Mouse (Mus musculus) inflammation-experienced regulatory T-cells, adult 6 months (primary cell): Measurements from ENCODE around the gene Wfdc6a. TPM values are rescaled to one million over a fixed set of nuclear protein-coding genes. Genes with fewer than 3 reads are reported as not detected.

ENCODE experiments used
- ATAC-seq: one replicate; pipeline ENCODE4 v1.8.0; 2017
- polyA plus RNA-seq, 3 experiments: library from polyadenylated mRNA; unstranded; fragments of 100-300 nt; shearing (Covaris generic); gene quantifications; one replicate each; pipeline ENCODE4 v1.2.1; 2017

Gene Wfdc6a
- polyA plus RNA-seq, 3 experiments from 2014 or later: not detected

DNA sequence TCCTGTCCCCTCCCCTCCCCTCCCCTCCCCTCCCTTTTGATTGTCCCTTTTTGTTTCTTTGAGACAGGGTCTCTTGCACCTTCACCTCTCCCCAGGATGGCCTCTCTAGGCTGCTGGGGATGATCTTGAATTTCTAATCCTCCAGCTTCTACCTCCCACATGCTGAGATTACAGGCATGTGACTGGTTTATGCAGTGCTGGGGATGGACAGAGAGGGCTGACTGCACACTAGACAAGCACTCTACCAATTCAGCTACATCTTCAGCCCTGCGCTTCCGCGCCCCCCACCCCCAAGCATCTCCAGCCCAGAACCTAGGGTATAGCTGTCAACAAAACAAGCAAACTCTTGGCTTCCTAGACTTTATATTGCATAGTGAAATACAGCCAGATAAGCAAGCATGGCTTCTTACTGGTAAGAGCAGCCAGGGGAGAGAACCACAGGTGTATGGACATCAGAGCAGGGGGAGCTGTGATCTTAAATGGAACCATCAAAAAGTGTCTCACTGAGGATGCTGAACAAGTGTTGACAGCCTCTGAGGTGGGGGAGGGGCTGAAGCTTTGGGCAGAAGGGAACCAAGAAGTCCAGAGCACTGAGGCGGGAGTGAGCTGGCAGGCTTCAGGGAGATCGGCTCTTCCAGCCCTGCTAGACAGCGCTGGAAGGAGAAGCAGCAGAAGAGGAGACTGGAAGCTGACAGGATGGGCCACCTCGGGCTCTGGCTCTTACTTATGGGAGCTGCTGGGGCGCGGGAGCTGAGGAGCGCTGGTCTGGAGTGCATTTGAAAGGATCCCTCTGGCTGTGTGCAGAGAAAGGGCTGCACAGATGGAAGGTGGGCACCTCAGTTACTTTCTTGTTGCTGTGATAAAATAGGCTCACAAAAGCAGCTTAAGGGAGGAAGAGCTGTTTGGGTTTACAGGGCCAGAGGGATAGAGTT, 35.0 kb downstream of the Wfdc6a start:
- ATAC-seq: no peak

DNA sequence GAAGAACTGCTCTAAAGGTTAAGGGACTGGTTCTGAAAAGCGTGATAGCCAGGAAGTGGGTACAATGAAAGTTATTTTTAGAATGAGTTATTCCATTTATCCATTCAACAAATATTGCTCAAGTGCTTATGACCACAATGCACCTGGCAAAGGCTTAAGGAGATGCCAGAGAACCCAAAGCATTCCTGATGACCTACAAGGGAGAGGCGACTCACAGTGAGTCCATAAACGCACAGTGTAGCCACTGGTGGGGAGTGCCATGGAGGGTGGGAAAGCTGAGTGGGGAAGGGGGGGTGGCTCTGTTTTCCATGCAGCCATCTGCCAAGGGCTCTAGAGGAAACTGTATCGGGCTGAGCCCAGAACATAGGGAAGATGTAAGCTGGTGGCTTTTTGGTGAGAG, 35.9 kb downstream of the Wfdc6a start:
- ATAC-seq: no peak

DNA sequence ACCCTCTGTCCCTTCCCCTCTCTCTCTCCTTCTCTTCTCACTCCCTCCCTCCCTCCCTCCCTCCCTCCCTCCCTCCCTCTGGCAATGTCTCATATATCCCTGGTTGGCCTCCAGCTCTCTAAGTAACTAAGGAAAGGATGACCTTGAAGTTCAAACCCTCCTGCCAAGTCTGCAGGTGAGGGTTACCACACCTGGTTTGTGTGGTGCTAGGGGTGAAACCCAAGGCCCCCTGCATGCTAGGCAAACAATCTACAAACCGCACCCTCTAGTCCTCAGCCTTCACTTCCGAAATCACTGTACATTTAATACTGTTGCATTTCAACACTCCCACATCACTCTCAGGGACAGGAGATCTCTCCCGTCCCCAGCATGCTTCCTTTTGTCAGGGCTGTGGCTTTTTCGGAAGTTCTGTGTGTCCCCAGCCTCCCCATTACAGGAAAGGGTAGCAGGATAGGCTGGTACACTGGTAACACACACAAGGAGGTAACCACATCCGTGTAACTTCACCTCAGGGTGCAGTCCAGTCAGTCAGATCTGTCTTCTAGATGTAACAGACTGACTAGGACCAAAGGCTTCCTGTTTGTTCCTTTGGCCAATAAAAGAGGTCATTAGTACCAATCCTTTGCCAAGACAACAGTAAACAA, 40.7 kb downstream of the Wfdc6a start:
- peak; percentile 86 for ATAC-seq

DNA sequence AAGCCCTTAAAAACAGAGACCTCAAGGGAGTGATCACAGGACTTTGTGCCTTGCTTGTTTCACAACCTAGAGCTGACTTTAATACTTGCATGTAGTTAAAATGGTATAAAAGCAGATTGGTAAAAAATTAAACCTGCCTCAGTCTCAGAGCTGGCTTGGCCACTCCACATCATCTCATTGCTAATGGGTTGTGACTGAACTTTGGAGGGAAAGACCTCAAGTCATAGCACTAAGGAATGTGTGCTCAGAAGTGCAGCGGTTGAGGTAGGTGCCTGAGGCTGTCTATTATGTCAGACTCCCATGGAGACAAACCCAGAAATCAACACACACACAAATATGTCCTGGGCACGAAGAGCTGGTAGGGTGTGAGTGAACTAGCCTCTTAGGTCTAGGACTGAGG, 41.5 kb downstream of the Wfdc6a start:
- ATAC-seq: no peak

DNA sequence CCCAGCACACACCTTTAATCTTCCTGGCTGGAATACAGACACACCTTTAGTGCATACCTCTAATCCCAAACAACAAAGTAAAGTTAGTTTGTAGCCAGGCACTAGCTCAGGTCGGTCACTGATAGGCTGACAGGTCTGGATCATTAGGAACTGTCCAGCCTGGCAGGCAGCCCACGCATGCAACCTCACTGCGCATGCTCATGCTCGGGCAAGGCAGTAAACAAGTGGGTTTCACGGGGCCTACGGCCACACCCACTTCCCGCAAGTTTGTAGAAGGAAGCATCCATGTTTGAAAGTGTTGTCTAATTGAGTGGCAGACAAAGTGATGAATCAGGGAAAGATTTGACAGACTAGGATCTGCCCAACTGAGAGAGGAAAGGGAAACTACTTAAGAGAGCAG, 42.6 kb downstream of the Wfdc6a start:
- no peak for ATAC-seq

DNA sequence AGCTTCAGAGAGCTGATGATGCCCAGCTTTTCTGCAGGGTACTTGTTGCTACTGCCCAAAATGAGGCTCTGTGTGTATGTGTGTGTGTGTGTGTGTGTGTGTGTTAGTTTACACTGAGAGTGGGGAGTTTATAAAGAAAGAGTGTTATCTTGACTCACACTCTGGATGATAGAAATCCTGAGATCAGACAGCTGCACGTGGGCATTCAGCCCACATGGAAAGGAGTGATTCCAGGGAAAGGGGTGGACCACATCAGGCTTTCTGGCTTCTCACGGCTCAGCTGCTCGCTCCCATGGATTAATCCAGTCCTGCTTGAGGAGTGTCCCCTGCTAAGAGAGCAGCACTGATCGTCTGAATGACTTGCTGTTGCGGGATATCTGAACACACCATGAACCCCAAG, 43.1 kb downstream of the Wfdc6a start:
- no peak for ATAC-seq

DNA sequence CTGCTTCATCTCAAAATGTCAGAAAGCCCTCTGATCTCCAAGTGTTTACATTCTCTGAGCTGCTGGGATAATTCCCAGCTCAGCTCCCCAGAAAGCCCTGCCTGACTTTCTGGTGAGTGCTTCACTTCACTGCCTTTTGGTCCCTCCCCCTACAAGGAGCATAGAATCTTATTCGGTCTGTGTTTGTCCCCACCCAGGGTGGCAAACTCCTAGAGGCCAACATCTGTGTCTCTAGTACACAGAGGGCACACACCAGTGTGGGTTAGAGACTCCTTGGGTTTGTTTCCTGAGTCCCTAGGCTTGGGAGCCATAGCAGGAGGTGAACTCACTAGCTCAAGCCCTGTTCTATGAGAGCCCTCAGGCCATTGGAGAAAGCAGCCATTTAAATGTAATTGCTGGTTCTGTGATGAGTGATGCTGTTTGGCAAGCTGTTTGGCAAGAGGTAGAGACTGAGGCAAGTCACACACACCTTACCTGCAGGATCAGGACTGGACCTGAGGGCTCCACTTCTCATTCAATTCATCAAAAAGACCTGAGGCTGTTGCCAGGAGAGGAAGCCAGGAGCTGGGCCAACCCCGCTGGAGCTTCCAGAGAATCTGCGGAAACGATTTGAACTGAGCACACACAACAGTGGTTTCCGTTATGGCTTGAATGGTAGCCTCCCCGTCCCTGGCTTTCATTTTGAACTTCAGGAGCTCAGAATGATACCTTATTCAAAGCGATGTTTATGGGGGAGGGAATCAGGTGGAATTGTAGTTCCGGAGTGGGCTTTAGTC, 44.4 kb downstream of the Wfdc6a start:
- peak; percentile 46 for ATAC-seq

DNA sequence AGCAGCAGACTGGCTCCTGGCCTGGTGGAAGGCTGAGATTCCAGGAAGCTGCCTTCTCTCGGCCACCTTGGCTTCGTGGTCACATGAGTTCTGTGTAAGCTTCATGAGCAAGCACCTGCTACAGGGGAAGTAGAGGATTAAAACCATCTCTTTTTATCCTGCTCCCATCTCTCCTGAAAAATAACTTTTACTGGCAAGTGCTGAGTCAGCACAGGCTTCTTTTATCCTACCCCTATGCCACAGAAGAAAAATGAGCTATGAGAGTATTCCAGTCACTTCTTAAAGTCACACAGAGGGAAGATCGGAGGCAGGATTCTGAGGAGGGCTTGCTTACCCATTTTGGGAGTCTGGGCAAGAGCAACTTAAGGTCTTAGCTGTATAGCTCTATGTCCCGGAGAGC, 48.2 kb downstream of the Wfdc6a start:
- ATAC-seq: no peak

DNA sequence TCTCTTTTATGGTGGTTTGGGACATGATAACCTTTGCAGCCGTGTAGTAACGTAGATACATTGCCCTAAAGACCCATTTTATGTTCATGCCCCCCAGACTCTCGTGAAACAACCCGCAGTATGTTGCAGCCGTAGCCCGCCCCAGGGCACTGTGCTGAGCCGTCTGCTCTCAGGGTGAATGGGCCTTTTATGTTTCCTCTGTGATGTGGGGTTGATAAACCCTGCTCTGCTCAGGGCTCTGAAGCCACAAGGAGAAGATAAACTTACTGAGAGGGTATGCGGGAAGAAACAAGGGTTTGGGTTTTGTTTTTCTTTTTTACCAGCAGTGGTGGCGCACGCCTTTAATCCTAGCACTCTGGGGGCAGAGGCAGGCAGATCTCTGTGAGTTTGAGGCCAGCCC, 50.9 kb downstream of the Wfdc6a start:
- ATAC-seq: peak; percentile 52

DNA sequence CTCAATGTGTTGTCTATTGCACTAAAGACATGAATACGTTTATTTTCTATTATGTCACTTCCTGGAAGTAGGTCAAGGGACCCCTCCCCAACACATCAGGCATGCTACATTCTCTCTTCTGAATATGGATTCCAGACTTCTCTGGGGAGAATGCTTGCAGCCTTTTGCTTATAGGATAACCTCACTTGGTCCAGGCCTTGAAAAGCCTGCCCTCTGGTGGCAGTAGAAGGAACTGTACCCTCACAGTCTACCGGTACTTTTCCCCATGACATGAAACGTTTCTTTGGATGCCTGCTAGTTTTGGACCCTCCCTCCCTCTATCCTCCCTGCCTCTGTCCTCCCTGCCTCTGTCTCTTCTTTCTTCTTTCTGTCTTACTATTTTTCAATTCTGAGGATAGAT, 54.1 kb downstream of the Wfdc6a start:
- ATAC-seq: peak; percentile 71

Other genes with a start within 250 kb of the Wfdc6a start
- 1 to 10 TPM; 3.3 to 7.1 (median 3.8) TPM for gene Slpi, start 196.4 kb downstream of the Wfdc6a start, polyA plus RNA-seq
- not detected for gene Rbpjl, start 182.3 kb downstream of the Wfdc6a start, polyA plus RNA-seq
- under 1 TPM in 1 of 3 experiments, not detected in 2; 0.21 TPM for gene Matn4, start 180.3 kb downstream of the Wfdc6a start, polyA plus RNA-seq
- gene Sdc4, start 141.6 kb downstream of the Wfdc6a start, polyA plus RNA-seq: 10 to 100 TPM; 12.0 to 42.7 (median 41.8) TPM
- 10 to 100 TPM; 10.4 to 35.1 (median 25.4) TPM for gene Sys1, start 128.5 kb downstream of the Wfdc6a start, polyA plus RNA-seq
- gene Gm20458, start 124.5 kb downstream of the Wfdc6a start, polyA plus RNA-seq: 1 to 10 TPM in 1 of 3 experiments, not detected in 2; 4.5 TPM
- not detected for gene Trp53tg5, start 111.7 kb downstream of the Wfdc6a start, polyA plus RNA-seq
- gene Dbndd2, start 99.3 kb downstream of the Wfdc6a start, polyA plus RNA-seq: 1 to 10 TPM; 1.5 to 7.5 (median 7.1) TPM
- gene Pigt, start 87.9 kb downstream of the Wfdc6a start, polyA plus RNA-seq: 10 to 100 TPM; 13.6 to 36.2 (median 30.9) TPM
- not detected for gene Wfdc2, start 23.0 kb downstream of the Wfdc6a start, polyA plus RNA-seq
- not detected for gene Spint3, start 12.0 kb downstream of the Wfdc6a start, polyA plus RNA-seq
- gene Eppin, start 8.1 kb upstream of the Wfdc6a start, polyA plus RNA-seq: not detected
- gene Wfdc6b, start 28.1 kb upstream of the Wfdc6a start, polyA plus RNA-seq: not detected
- gene Wfdc8, start 28.2 kb upstream of the Wfdc6a start, polyA plus RNA-seq: not detected
- gene Wfdc16, start 53.3 kb upstream of the Wfdc6a start, polyA plus RNA-seq: not detected
- not detected for gene Wfdc10, start 70.6 kb upstream of the Wfdc6a start, polyA plus RNA-seq
- not detected for gene Wfdc9, start 71.1 kb upstream of the Wfdc6a start, polyA plus RNA-seq
- gene Wfdc11, start 88.6 kb upstream of the Wfdc6a start, polyA plus RNA-seq: not detected
- gene Wfdc13, start 99.7 kb upstream of the Wfdc6a start, polyA plus RNA-seq: not detected
- not detected for gene Spint4, start 113.1 kb upstream of the Wfdc6a start, polyA plus RNA-seq
- not detected for gene Spint5, start 129.9 kb upstream of the Wfdc6a start, polyA plus RNA-seq
- gene Wfdc3, start 160.5 kb upstream of the Wfdc6a start, polyA plus RNA-seq: not detected
- 1 to 10 TPM; 3.8 to 7.8 (median 5.0) TPM for gene Dnttip1, start 160.5 kb upstream of the Wfdc6a start, polyA plus RNA-seq
- gene Ube2c, start 184.5 kb upstream of the Wfdc6a start, polyA plus RNA-seq: 100 to 1,000 TPM in 1 of 3 experiments, 10 to 100 TPM in 1, 1 to 10 TPM in 1; 7.9 to 171 (median 15.0) TPM
- not detected for gene Tnnc2, start 194.5 kb upstream of the Wfdc6a start, polyA plus RNA-seq
- gene Snx21, start 200.4 kb upstream of the Wfdc6a start, polyA plus RNA-seq: 1 to 10 TPM; 5.2 to 9.7 (median 6.4) TPM
- gene Acot8, start 219.4 kb upstream of the Wfdc6a start, polyA plus RNA-seq: 10 to 100 TPM; 34.5 to 45.6 (median 39.3) TPM
- 1 to 10 TPM; 3.7 to 6.1 (median 4.8) TPM for gene Zswim3, start 219.7 kb upstream of the Wfdc6a start, polyA plus RNA-seq
- 10 to 100 TPM; 17.5 to 25.7 (median 22.5) TPM for gene Zswim1, start 237.2 kb upstream of the Wfdc6a start, polyA plus RNA-seq
- gene Spata25, start 243.1 kb upstream of the Wfdc6a start, polyA plus RNA-seq: not detected
- 100 to 1,000 TPM; 206 to 247 (median 207) TPM for gene Ctsa, start 247.4 kb upstream of the Wfdc6a start, polyA plus RNA-seq
- 1 to 10 TPM; 1.0 to 2.7 (median 1.1) TPM for gene Neurl2, start 248.0 kb upstream of the Wfdc6a start, polyA plus RNA-seq